Mouse (Mus musculus) mouse embryonic stem cell (cell line): ENCODE measurements around the gene Nfam1.

Experiments used
- in situ Hi-C, 2 experiments: fragments of 300-500 bp; cut with MboI; formaldehyde crosslinking; loops; 1 replicate in 1 of 2; 3 replicates in 1 of 2; pipeline ENCODE4 v1.14.3; 2019 to 2020; ENCODE audit warnings: low sequenced_read_pairs in 2 of 2, low pct_unique_long_range_greater_than_20kb in 1 of 2, mixed read lengths in 1 of 2; ENCODE audit not compliant: unreplicated experiment in 1 of 2

Gene Nfam1

GRCm38 (mm10) chr15:83009532-83009931 lies 23.6 kb downstream of the Nfam1 start:
- in situ Hi-C loops: no loop called here

GRCm38 (mm10) chr15:83008761-83009423 lies 24.2 kb downstream of the Nfam1 start:
- in situ Hi-C loops: no loop called here

- in situ Hi-C loops: no loop called here
Observed at GRCm38 (mm10) chr15:83007346-83007920, 25.7 kb downstream of the Nfam1 start.

GRCm38 (mm10) chr15:83002665-83003548 lies 30.2 kb downstream of the Nfam1 start:
- in situ Hi-C loops: no loop called here

GRCm38 (mm10) chr15:82998811-82999221 lies 34.3 kb downstream of the Nfam1 start:
- in situ Hi-C loops: no loop called here

- in situ Hi-C loops: no loop called here
Observed at GRCm38 (mm10) chr15:82996431-82996830, 36.7 kb downstream of the Nfam1 start.

GRCm38 (mm10) chr15:82995239-82995638 lies 37.9 kb downstream of the Nfam1 start:
- in situ Hi-C loops: no loop called here

- in situ Hi-C loops: no loop called here
Observed at GRCm38 (mm10) chr15:82992911-82993310, 40.2 kb downstream of the Nfam1 start.

- in situ Hi-C loops: no loop called here
Observed at GRCm38 (mm10) chr15:82992079-82992783, 40.9 kb downstream of the Nfam1 start.

GRCm38 (mm10) chr15:82989190-82989704 lies 43.9 kb downstream of the Nfam1 start:
- in situ Hi-C loops: no loop called here

- in situ Hi-C loops: no loop called here
Observed at GRCm38 (mm10) chr15:82987732-82988112, 45.4 kb downstream of the Nfam1 start, which contains the start of gene Tcf20. TSS of gene Tcf20 (minus strand) at chr15:82987872.

GRCm38 (mm10) chr15:82987014-82987731 lies 45.9 kb downstream of the Nfam1 start:
- in situ Hi-C loops: no loop called here

GRCm38 (mm10) chr15:82984574-82984973 lies 48.5 kb downstream of the Nfam1 start:
- in situ Hi-C loops: no loop called here

GRCm38 (mm10) chr15:82984097-82984496 lies 49.0 kb downstream of the Nfam1 start:
- in situ Hi-C loops: no loop called here

GRCm38 (mm10) chr15:82983416-82984026 lies 49.6 kb downstream of the Nfam1 start:
- in situ Hi-C loops: no loop called here

- in situ Hi-C loops: no loop called here
Observed at GRCm38 (mm10) chr15:82982724-82983415, 50.2 kb downstream of the Nfam1 start.
